Mouse (Mus musculus) R1 (cell line): Measurements from ENCODE around the gene Fgfr2.

Source experiments
- DNase-seq: peaks from one replicate; pipeline ENCODE4 v3.0.0-alpha.2; 2018; ENCODE audit warnings: low read depth, low spot score

Fgfr2 gene

DNA sequence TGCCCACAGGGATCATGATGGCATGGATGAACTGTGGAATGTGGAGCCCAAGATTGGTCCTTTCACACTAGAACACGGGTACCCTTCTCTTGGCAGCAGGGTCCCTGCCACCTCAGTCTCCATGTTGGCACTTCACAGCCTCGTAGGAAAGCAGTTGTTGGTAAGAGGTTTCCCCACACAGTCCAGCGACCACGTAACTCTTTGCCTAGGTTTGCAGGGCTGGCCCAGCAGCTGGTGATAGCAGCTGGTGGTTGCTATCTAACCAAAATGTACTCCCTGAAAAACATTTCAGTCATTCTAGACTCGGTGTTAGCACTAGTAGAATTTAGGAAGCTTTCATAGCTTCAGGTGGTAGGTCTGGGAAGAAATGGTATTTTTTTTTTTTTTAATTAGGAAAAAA lies 2464.0 kb downstream of the Fgfr2 start:
- no peak for DNase-seq

DNA sequence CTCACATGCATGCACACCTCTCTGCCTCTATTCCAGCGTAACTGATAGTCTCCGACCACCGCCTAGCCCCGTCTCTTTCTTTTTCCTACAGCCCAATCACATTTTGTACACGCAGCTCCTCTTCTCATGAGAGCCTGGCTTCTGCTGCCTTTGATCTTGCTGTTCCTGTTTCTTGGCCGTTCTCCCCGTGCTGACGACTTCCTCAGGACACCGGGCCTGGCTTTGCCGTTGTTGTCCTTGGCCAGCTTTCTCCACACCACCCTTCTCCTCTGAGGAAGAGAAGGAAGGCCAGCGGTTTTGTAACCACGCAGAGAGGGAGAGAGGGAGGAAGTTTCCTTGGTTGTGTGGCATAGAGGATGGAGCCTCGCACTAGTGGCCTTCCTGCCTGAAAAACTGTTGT lies 2465.4 kb downstream of the Fgfr2 start:
- DNase-seq, result no peak

DNA sequence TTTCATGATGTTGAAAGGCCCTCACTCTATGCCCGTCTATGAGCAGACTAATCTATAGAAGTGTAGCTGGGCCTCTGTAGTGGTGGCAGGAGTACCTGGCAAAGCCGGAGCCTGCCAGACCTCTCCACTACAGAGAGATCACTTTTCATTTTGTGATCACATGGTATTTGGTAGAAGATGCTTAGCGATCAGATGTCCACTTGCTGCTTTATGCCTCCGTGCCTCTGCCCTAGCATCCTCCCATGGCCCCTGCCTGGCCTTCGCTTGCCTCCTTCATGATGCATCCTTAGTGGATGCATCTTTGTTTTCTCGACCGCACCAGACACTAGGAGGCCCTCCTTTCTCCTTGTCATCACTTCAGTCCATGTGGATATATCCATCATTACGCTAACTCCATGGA lies 2466.2 kb downstream of the Fgfr2 start:
- no peak for DNase-seq

DNA sequence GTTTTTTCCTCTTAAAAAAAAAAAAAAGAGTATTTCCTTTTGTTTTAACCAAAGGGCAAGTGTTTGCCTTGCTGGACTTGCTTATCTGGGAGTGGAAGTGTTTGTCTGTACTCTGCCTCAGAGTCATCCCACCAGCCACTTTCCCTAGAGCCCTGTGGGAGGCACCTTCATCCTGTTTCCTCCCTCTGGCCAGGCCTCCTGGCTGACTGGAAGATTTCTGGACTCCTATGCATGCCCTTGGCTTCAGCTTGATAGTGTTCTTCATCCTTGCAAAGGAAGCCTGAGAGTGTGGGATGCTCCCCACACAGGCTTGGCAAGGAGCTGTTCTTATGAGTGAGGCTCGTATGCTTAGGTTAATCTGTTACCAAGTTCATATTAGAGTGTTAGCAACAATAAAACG lies 2468.6 kb downstream of the Fgfr2 start:
- no peak for DNase-seq

DNA sequence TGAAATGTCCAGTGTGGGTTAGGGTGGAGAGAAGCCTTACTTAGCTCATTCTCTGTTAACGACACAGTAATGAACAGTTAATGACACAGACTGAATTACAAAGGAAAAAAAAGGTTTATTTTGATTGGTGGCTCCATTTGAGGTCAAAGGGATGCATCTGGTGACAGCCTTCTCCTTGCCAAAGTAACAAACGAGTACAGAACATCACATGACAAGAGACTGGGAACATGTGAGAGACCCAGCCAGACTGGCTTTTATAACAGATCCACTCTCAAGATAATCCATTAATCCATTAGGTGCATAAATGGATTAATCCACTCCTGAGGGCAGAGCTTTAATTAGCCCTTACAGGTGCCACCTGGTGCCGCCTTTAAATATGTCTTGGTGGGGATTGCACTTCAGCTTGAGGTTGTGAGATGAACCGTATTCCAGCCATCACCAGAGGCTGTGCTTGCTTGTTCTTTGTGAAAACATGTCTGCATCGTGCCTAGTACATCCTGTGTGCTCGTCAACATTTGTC lies 2470.1 kb downstream of the Fgfr2 start:
- no peak for DNase-seq

DNA sequence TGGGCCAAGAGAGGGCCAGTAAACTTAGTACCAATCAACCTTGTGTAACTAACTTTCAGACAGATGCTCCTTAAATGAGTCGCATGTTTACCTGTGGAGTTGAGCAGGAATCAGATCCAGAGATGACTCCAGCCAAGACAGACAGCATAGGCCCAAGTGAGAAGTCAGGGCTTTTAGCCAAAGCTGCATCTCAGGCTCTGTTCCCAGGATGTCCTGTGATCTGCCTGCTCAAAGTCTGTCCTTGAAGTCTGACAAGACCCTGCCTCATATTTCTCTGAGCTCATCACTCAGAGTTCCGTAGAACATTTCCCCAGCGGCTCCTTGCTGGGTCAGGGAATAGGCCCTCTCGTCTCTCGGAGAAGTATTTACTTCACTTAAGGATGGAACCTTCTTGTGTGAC lies 2472.5 kb downstream of the Fgfr2 start:
- DNase-seq, result no peak

DNA sequence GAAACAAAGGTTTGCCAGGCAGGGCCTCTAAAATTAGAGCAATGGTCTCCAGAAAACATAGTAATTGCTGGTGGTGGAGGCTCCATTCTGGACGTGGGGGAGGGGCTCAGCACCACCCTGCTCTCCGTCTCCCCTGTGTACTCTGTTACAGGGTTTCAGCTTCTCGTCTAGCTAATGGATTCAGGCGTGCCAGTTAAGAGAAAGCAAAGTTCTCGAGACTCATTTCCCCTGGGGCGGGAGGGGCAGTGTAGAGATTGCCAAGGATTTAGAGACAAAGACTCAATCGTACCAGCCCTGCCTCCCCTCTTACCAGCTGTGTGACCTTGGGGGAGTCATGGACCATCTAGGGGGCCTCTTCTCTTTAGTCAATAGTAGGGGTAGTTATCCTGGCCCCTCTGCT lies 2473.9 kb downstream of the Fgfr2 start:
- peak; percentile 44 for DNase-seq

DNA sequence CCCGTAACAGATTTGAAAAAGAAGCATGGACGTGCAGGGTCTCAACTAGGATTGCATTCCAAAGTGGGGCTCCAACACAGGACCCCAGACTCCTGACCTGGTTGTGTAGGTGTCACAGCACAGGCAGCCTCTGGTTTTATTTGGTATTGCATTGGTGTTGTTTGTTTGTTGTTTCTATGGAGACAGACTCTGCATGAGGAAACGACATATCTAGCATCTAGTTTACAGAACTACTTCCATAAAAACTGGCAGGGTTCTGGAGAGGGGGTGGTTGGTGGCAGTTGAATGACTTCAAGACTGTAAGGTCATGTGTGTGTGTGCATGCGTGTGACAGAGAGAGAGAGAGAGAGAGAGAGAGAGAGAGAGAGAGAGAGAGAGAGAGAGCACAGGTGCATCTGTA lies 2475.1 kb downstream of the Fgfr2 start:
- DNase-seq, result no peak

DNA sequence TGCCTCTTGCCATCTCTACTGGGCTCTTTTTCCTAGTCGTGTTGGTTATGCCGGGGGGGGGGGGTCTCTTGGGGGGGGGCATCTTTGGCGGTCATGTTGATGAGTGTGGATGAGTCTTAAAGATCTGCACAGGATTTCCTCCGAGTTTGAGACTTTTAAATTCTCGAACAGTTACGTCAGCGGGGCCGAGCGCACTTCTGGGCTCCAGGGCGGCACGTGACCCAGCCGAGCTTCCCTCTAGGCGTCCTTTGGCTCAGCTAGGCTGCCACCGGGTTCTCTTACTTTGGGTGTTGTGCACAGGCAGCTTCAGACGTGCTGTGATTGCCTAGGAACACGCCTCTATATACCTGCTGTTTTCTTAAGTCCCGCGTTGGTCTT lies 2476.4 kb downstream of the Fgfr2 start:
- peak; percentile 84 for DNase-seq

DNA sequence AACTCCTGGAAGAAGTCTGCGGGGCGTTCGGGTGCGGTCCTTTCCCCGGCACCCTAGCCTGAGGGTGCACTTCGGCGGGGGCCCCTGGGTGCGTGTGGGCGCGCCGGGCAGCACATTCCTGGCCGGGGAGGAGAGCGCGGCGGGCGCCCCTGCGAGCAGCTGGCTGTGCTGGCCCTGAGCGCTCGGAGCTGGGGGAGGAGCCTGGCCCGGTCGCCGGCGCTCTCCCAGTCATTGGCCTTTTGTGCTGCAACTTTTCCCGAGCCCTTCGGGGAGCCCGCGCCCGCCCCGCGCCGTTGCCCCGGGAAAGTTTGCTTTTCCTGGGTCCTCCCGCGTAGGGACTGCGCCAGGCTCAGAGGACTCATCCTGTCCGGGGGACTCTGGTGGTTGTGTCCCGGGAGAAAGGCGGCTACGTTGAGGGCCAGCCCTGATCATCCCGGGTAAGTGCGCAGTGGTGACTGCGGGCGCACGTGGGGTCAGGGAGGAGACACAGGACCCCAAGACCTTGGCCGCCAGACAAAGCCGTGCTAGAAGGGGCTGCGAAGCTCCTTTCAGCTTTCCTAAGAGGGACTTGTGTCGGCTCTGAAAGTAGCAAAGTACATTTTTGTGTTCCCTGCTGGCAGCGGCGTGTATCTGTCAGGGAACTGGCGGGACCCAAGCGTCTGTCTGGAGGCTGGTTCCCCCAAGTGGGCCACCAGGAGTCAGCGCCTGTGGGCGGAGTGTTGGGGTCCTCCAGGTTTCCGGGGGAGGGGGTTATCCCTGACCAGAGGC lies 2477.0 kb downstream of the Fgfr2 start:
- peak; percentile 81 for DNase-seq

DNA sequence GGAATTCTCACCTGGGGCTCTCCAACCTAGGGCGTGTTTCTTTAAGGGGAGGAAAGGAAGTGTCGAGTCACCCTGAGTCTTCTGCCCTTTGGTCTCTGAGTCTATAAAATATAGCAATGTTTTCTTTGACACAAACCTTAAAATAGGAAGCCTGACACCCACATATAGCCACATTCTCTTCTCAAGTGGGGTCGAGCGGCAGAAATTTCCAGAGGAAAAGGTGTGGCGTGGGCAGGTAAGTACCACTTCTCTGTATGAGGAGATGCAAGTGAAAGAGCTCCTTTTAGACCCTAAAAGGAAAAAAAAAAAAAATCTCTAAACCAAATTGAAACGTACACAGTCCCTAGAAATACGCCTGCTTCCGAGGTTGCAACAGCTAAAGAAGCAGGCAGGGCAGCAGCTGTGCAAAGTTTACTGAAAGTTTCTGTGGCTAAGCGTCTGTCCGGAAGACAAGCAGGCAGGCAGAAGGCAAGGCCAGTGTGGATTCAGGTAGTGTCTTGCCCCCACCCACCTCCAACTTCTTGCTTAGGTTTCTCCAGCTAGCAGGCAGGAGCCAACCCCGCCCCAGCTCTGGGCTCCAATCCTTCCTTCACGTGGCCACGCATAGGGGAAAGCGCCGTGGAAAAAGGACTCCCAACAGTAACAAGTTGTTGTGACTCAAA lies 2477.7 kb downstream of the Fgfr2 start:
- DNase-seq, result peak; percentile 90

DNA sequence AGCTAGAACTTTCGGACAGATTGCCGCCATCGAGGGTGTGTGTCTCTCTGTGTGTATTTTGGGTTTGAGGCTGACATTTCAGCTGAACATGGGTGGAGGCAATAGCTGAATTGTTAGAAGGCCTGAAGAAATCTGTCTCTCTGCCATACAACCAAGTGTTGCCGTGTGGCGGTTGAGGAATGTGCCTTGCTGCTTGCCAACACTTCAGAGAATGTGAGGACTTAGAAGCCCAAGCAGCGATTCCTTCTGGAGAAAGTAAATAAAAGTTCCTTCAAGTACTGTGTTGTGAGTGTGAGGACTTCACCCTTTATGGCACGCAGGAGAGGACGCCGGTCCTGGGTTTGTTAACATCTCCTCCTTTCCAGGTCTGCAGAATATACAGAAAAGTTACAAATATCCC lies 2482.5 kb downstream of the Fgfr2 start:
- no peak for DNase-seq

DNA sequence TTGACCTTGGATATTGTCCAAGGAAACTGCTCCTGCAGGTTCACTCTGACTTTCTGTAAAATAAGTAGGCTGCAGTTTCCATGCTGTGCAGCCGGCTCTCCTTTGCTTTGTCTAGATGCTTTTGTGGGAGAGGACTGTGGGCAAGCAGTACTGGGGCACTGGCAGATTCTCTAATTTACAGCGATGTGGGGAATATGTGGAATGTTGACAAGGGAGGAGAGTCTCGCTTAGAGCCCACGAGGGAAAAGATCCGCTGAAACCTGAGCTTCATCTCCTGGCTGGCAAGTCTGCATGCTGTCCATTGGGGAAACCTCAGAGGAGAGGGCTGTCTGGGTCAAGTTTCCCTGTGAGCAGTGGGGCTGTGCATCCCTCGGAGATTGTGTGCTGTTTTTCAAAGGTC lies 2485.3 kb downstream of the Fgfr2 start:
- DNase-seq, result no peak

DNA sequence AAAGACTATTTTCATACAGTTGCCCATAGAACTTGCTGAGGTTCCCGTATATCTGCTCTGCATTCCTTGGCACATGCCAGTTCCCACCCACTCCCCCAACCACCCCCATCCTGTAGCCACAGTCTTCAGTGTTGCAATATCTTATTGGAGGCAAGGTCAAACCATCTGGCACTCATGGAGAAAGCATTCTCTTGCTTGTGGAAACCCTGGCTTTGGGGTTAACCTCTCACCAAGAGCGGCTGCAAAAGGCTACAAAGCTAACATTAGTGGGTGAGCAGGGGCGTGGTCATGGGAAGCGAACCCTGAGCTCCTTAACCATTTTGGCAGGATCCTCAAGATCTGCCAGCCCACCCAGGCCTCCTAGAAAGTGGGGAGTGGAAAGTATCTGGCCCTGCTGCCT lies 2486.2 kb downstream of the Fgfr2 start:
- no peak for DNase-seq

DNA sequence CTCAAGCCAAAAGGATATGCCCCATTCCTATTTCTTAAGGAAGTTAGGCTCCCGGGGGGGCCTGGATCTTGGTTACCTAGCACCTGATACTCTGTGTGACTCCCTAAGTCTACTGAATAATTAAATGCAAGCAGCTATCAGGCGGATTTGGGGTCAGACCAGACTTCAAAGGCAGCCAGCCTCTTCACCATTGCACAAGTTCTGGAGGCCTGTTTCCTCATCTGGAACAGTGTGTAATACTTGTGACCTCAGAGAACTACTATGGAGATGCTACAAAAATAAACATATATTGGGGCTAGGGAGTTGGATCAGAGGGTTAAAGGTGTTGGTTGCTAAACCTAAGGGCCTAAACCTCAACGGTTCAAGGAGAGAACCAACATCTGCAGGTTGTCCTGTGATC lies 2486.9 kb downstream of the Fgfr2 start:
- no peak for DNase-seq

DNA sequence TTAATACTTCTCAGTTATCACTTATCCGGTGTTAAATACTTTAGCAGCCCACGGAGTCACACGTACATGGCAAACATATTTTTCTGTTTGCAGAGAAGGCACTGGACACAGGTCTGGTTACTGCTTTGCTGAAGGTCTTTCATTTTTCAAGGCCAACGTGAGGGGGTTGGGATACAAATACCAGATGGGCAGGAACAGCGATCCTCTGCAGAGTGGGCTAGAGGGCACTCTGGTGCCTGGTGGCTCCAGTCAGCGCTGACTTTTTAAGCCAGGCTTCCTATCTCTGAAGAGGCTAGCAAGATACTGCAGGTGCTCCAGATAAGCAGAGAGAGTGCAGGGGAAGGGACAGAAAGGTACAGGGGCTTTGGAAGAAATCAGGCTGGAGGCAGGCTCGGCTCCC lies 2487.9 kb downstream of the Fgfr2 start:
- DNase-seq, result no peak

DNA sequence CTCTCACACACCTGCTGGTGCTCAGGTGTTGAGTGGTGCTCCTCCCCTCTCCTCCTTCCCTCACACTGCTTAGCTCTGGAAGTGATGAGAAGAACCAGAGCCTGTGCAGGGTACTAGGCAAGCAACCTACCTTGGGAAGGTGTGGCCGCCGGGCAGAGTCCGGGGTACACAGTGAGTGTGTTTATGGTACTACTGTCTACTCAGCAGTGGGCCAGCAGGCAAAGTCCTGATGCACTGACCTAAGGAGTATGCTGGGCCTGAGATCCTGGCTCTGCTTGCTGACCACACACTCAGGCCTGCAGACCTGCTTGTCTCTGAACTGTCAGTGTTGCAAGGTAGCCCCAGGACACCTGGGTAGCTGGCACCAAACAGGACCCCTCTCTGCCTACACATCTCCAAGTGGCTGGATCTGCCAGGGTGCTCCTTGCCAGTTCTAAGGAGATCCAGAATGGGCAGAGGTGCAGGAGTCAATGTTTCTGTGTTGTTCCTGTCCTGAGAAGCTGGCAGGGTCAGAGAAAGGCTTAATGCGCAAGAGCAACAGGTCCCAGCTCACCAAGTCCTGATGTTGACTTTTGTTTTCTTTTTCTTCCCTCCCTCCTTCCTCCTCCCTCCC lies 2488.8 kb downstream of the Fgfr2 start:
- no peak for DNase-seq

DNA sequence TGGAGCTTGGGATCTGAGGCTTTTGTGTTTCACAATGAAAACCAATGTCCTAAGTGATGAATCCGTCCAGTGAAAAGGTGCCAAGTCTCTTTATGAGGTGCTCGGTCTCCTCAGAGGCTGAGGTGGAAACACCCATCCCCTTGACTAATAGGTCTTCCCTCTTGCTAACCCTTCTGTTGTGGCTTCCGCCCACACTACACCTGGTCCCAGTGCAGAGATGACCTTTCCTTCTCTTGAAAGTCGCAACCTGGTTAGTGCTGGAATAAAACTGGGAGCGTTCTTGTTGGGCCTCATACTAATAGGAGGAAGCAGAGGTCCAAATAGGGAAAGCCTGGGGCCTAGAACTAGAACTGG lies 2490.8 kb downstream of the Fgfr2 start:
- DNase-seq, result no peak

DNA sequence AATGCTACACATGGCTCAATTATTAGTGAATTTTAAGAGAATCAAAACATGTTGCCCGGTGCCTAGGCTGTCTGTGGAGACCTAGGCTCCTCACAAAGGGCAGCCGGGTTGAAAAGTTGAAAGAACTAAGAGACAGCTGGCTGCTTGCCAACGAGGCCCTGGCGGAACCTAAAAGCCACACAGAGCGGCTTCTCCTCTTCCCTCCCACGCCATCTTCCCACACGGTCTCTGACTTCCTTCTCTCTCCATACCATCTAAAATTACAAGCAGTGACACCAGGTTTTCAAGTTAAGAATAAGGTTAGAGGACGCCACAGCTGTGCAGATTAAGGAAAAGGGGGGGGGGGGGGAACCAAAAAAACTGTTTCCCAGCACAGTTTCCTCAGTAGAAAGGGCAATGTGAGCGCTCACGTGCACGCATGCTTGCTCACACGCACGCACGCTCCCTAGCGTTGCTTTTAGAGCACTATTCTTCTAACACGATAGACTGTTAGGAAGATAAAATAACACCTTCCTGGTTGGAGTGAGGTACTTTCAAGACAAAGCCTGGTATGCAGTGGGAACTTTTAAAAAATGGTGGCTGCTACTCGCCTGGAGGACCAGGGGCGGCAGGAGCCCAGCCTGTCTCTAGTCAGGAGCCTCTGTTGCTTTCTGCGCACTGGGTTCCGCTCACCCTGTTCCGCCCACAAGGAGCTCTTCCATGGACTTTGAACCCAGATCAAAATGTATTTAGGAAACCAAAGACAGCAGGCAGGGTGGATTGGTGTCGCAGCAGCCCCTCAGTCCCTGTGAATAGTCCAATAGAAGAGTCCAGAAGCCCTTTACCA lies 2491.4 kb downstream of the Fgfr2 start:
- DNase-seq, result peak; percentile 54

DNA sequence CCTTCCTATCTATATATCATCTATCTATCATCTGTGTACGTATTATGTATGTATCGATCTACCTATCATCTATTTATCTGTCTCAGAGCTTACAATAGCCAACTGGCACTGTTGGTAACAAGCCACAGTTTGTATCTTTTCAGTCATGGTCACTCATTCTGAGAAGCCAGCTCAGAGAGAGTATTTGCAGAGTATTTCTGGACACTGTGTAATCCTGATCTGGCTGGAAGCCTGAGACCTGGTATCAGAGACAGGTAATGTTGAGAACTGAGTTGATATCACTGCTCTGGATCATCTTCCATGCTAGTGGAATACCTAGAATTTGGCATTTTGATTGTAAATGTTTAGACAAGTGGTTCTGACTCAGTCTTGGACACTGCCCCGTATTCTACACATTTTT lies 2492.2 kb downstream of the Fgfr2 start:
- no peak for DNase-seq

DNA sequence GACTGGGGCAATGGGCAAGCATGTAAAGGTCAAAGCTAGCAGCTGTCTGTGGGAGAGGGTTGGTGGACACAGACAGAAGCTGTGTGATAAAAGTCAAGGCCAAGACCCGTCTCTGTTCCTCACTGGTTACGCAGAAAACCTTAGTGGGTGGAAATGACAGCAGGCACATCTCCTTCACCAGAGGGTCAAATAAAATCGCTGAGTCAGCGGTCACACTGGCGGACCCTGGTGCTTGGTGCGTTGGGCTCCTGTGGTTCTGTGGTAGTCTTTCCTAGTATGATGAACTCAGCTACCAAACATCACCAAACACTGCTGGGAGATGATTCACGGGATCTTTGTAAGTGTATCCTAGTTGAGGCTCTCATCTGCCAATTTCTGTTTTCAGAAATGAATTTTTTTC lies 2493.2 kb downstream of the Fgfr2 start:
- DNase-seq, result no peak

DNA sequence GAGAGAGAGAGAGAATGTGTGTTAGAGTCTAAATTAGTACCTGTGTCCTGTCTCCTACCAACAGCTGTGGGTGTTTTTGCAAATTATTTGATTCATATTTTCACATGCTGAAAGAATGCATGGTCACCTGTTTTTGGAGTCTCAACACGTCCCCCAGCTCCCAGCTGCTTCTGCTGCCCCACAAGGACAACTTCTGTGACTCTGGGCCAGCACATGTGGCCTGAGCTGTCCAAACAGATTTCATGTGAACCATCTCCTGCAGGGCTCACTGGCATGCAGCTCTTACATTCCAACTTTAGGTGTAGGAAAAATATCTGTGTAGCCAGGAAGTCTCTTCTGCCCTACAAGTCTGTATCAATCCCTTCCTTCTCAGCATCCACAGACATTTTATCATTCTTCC lies 2494.5 kb downstream of the Fgfr2 start:
- no peak for DNase-seq
